Mouse (Mus musculus) limb, embryonic 10.5 days (tissue): Measurements from ENCODE around the gene Myl10. TPM values are rescaled to one million over a fixed set of nuclear protein-coding genes. Genes with fewer than 3 reads are reported as not detected.
"Not testable (repeated sequence)": the region's sequence is repeated elsewhere in the genome, so short reads cannot be mapped to it uniquely, and the experiment has no call there.

ENCODE experiments used
- DNase-seq: peaks from one replicate; pipeline ENCODE4 v3.0.0-alpha.2; 2017; ENCODE audit warnings: low spot score
- H3K27ac ChIP-seq: fragments of 300-500 bp; sonication (generic); 2 replicates; pipeline ENCODE4 v1.5.1; 2016; ENCODE audit warnings: mild to moderate bottlenecking
- H3K27me3 ChIP-seq: fragments of 300-500 bp; sonication (generic); 2 replicates; pipeline ENCODE4 v1.6.1; 2016; ENCODE audit warnings: low read depth, mild to moderate bottlenecking; ENCODE audit not compliant: poor library complexity, severe bottlenecking
- H3K36me3 ChIP-seq: fragments of 300-500 bp; sonication (generic); 2 replicates; pipeline ENCODE4 v1.6.1; 2016; ENCODE audit warnings: mild to moderate bottlenecking, moderate library complexity
- H3K4me1 ChIP-seq: fragments of 300-500 bp; sonication (generic); 2 replicates; pipeline ENCODE4 v1.6.1; 2016
- H3K4me3 ChIP-seq: fragments of 300-500 bp; sonication (generic); 2 replicates; pipeline ENCODE4 v1.5.1; 2016; ENCODE audit warnings: mild to moderate bottlenecking, moderate library complexity
- H3K9me3 ChIP-seq: fragments of 300-500 bp; sonication (generic); replicated peaks from 2 replicates; pipeline ENCODE4 v1.6.1; 2016; ENCODE audit warnings: mild to moderate bottlenecking
- WGBS: fragments of 180-500 bp; shearing (Covaris S2); methylation state at CpG from one replicate; pipeline ENCODE4 v1.1.7; 2016; 5-methylcytosine and 5-hydroxymethylcytosine counted together
- polyA plus RNA-seq: library from polyadenylated mRNA; unstranded; fragments of >200 nt; fragmentation: Nextera tagmentation; extraction: Ambion mirVana; gene quantifications from 2 replicates; pipeline ENCODE4 v1.2.1, GENCODE M21; 2016

Myl10 gene
- polyA plus RNA-seq, 1 experiment from 2014 or later, result not detected

GRCm38 (mm10) chr5:136714232-136714875, 21.4 kb downstream of the Myl10 start:
- H3K4me3 ChIP-seq, result peak overlapping the region; percentile 36
- no peaks in the 10 kb centered on the region for H3K36me3 ChIP-seq
- H3K27me3 ChIP-seq, result peaks cover 28% of the 10 kb centered on the region
- 27% methylated on average over 32 of the region's 32 CpGs for WGBS
- H3K4me1 ChIP-seq, result peaks cover 21% of the 10 kb centered on the region
- peak overlapping the region; percentile 56 for H3K27ac ChIP-seq
- H3K9me3 ChIP-seq, result no peaks in the 10 kb centered on the region
- peak; percentile 49 for DNase-seq

- WGBS, result 19% methylated on average over 11 of the region's 11 CpGs
- Histone ChIP-seq H3K36me3 (no peaks in the 10 kb centered on the region), H3K27me3 (peaks cover 28% of the 10 kb centered on the region), H3K4me3 (peak overlapping the region; percentile 36), H3K9me3 (no peaks in the 10 kb centered on the region), H3K4me1 (peaks cover 21% of the 10 kb centered on the region), H3K27ac (peak overlapping the region; percentile 56)
- DNase-seq, result peak; percentile 85
Observed at GRCm38 (mm10) chr5:136714879-136715278, 21.9 kb downstream of the Myl10 start.

DNA sequence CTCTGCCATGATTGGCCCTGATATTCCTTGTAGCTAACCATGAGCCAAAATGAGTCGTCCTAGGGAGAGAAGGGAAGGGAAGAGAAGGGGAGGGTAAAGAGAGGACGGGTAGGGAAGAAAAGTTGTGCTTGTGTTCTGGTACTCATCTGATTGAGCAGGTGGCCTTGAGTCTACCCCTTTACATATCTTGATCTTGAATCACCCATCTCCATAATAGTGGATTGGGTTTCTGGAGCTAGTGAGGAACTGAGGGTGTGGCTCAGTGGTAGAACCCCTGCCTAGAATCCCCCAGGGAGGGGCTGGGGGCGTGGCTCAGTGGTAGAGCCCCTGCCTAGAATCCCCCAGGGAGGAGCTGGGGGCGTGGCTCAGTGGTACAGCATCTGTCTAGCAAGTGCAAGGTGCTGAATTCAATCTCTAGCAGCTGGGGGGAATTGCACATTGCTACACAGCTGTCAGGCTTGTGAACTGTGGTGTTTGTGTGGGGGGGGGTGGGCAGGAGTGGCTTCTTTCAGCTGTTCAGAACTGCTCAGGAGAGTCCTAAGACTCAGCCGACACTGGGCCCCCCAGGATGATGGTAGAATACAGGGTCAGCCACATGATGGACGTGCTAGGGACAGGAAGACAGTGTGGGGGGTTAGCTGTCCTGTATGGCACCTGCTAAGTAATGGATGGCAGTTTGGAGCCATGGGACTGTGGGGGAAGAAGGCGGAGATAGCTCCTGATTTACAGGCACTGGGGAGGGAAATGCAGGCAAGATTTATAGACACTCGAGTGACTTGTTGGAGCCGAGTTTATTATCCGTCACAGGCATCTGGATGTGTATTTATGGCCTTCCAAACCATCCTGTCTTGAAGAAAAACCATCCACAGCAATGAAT, 24.0 kb downstream of the Myl10 start:
- DNase-seq, result no peak
- H3K4me1 ChIP-seq, result peaks cover 21% of the 10 kb centered on the region
- no peak overlapping the region for H3K27ac ChIP-seq
- H3K9me3 ChIP-seq, result no peaks in the 10 kb centered on the region
- H3K36me3 ChIP-seq, result no peaks in the 10 kb centered on the region
- WGBS, result 56% methylated on average over 10 of the region's 10 CpGs
- peaks cover 28% of the 10 kb centered on the region for H3K27me3 ChIP-seq
- no peak overlapping the region for H3K4me3 ChIP-seq

DNA sequence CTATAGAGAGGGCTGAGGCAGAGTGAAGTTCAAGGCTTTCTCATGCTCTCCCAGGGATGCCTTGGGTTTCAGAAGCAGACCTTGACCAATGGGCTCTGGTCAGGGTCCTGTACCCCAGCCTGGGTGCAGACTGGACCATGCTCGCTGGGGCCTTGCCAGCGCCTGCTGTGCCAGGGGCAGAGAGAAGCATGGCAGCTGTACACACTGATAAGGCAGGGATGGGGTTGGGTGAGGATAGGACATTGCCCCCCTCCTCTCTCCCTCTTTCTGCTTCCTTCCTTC, 24.6 kb downstream of the Myl10 start:
- Histone ChIP-seq H3K4me3 (no peak overlapping the region), H3K9me3 (no peaks in the 10 kb centered on the region), H3K4me1 (peaks cover 21% of the 10 kb centered on the region), H3K36me3 (no peaks in the 10 kb centered on the region), H3K27ac (no peak overlapping the region), H3K27me3 (peaks cover 28% of the 10 kb centered on the region)
- 72% methylated on average over 2 of the region's 2 CpGs for WGBS
- no peak for DNase-seq

DNA sequence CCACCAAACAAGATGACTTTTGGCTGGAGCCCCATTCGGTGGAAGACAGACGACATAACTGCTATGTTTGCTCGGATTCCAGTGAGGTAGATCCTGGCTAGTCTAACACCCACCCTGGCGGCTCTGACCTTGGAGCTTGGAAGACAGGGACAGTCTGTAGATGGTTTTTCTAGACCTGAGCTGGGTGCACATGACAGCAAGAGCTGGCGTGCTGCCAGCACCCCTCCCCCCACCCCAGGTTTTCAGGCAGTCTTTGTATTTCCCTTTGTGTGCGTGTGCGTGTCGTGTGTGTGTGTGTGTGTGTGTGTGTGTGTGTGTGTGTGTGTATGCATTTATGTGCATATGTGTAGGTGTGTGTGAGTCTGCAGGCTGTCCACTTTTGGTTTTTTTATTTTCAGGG, 25.7 kb downstream of the Myl10 start:
- H3K27me3 ChIP-seq, result peaks cover 23% of the 10 kb centered on the region
- H3K36me3 ChIP-seq, result no peaks in the 10 kb centered on the region
- no peak overlapping the region for H3K27ac ChIP-seq
- H3K4me3 ChIP-seq, result no peak overlapping the region
- WGBS, result 85% methylated on average over 8 of the region's 8 CpGs
- H3K9me3 ChIP-seq, result no peaks in the 10 kb centered on the region
- DNase-seq, result no peak
- peaks cover 21% of the 10 kb centered on the region for H3K4me1 ChIP-seq

GRCm38 (mm10) chr5:136721596-136721995, 28.6 kb downstream of the Myl10 start:
- 80% methylated on average over 5 of the region's 5 CpGs for WGBS
- H3K4me3 ChIP-seq, result no peak overlapping the region
- H3K27ac ChIP-seq, result no peak overlapping the region
- no peak for DNase-seq
- no peaks in the 10 kb centered on the region for H3K9me3 ChIP-seq
- no peaks in the 10 kb centered on the region for H3K27me3 ChIP-seq
- H3K4me1 ChIP-seq, result peaks cover 8% of the 10 kb centered on the region
- no peaks in the 10 kb centered on the region for H3K36me3 ChIP-seq

- not testable (repeated sequence) for H3K4me3 ChIP-seq, H3K36me3 ChIP-seq, H3K4me1 ChIP-seq, H3K9me3 ChIP-seq, DNase-seq, H3K27ac ChIP-seq, H3K27me3 ChIP-seq
- WGBS, result 86% methylated on average over 5 of the region's 5 CpGs
Observed at GRCm38 (mm10) chr5:136726271-136726670, 33.3 kb downstream of the Myl10 start.

- WGBS, result 66% methylated on average over 6 of the region's 6 CpGs
- 0 out of 2 replicates have a peak overlapping the region, but pooled peaks have one; percentile 46 for H3K27ac ChIP-seq
Observed at GRCm38 (mm10) chr5:136738918-136739317, 46.0 kb downstream of the Myl10 start.

DNA sequence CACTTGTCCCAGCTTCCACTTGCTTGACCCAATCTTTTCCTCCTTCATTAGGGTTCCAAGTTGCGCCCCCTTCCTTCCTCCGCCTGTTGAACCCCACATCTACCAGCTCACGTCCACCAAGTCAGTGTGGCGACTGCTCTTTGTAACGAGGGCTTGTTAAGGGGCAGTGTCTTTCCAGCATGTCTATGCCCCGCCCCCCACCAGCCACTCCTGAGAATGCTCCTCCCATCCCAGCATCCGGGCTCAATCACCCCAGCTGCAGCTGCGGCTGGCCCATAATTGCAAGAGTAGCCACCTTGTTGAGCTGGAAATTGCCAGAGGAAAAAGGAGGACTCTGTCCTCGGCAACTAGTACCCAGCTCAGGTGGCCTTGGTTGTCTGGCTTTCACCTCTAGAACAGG, 53.6 kb downstream of the Myl10 start:
- no peak for DNase-seq
- no peak overlapping the region for H3K27ac ChIP-seq
- H3K27me3 ChIP-seq, result no peaks in the 10 kb centered on the region
- H3K36me3 ChIP-seq, result peaks cover 100% of the 10 kb centered on the region
- no peak overlapping the region for H3K4me3 ChIP-seq
- peaks cover 26% of the 10 kb centered on the region for H3K9me3 ChIP-seq
- no peaks in the 10 kb centered on the region for H3K4me1 ChIP-seq
- 71% methylated on average over 9 of the region's 9 CpGs for WGBS

More at GRCm38 (mm10) chr5:136738918-136739317, 46.0 kb downstream of the Myl10 start:
- H3K36me3 ChIP-seq, result peaks cover 35% of the 10 kb centered on the region
- DNase-seq, result no peak
- H3K4me1 ChIP-seq, result peaks cover 6% of the 10 kb centered on the region; the same call in 1 of the 2 replicates
- H3K9me3 ChIP-seq, result no peaks in the 10 kb centered on the region
- no peaks in the 10 kb centered on the region for H3K27me3 ChIP-seq
- H3K4me3 ChIP-seq, result no peak overlapping the region

Other genes starting within 250 kb of the Myl10 start
- 59.1 and 67.7 TPM in 2 replicates for gene Cux1, start 125.7 kb upstream of the Myl10 start, polyA plus RNA-seq
- 128 TPM in 2 replicates for gene Col26a1, start 190.1 kb downstream of the Myl10 start, polyA plus RNA-seq
- 73.6 and 84.0 TPM in 2 replicates for gene Ift22, start 215.0 kb downstream of the Myl10 start, polyA plus RNA-seq